Comparison of ENCODE assay signal across 8 mouse cellular contexts in genomic region chr7:98834711-98835321, GRCm38 (mm10). TPM values are rescaled to one million over a fixed set of nuclear protein-coding genes. Genes with fewer than 3 reads are reported as not detected.
DNase-seq lines count a peak whose midpoint lies in the region; ATAC-seq and TF ChIP-seq lines count a peak whose summit lies in the region.

Gene Wnt11 (plus strand): TSS chr7:98835112.

- H3K4me3 ChIP-seq in brown adipose tissue, adult 24 weeks (ENCODE audit: insufficient read depth, low read depth, low read length) = peak within 1 kb of the TSS; percentile 56
- peak within 1 kb of the TSS; percentile 64 for H3K4me3 ChIP-seq in heart, adult 2 months
- peak within 1 kb of the TSS; percentile 56 for H3K4me3 ChIP-seq in kidney, postnatal 0 days (replicated peaks; ENCODE audit: low read depth, low read length)
- H3K4me3 ChIP-seq in midbrain, embryonic 11.5 days (ENCODE audit: low read depth, low read length) = peak within 1 kb of the TSS; percentile 32

- no peaks in the 10 kb centered on the region for H3K79me2 ChIP-seq in heart, adult 2 months (replicated peaks; ENCODE audit: control insufficient read depth, insufficient read depth, low read length)

- ATAC-seq in kidney, postnatal 0 days (replicated peaks; ENCODE audit: low FRiP score, low read depth) = no peak
- no peak for ATAC-seq in midbrain, embryonic 11.5 days (ENCODE audit: low FRiP score)

- TF ChIP-seq CTCF in heart, adult 2 months (IDR thresholded peaks at IDR 0.05) = no peak
- TF ChIP-seq CTCF in kidney, postnatal 0 days (IDR thresholded peaks at IDR 0.05; ENCODE audit: low read depth) = no peak

- peaks cover 3% of the 10 kb centered on the region; the same call in 1 of the 2 replicates for H3K27me3 ChIP-seq in heart, adult 2 months (ENCODE audit: control insufficient read depth, insufficient read depth, low read length)
- H3K27me3 ChIP-seq in kidney, postnatal 0 days (ENCODE audit: insufficient read depth, low read length) = peaks cover 27% of the 10 kb centered on the region
- H3K27me3 ChIP-seq in midbrain, embryonic 11.5 days (ENCODE audit: control insufficient read depth, insufficient read depth, low read length) = peaks cover 80% of the 10 kb centered on the region

- intact Hi-C loops in left cerebral cortex, postnatal 4 days (cut with DNase I) = loop anchor here (5.0 kb wide), 1 partner anchor 353 kb away; no protein-coding TSS in a partner anchor
- intact Hi-C loops in left cerebral cortex, postnatal 25 days (cut with DNase I) = loop anchor here (5.0 to 10.0 kb wide), 2 partner anchors 242 to 350 kb away; partner anchors contain the start of gene Lrrc32
- intact Hi-C loops in heart, adult 2 months (cut with DNase I) = loop anchor here (10.0 kb wide), 1 partner anchor 350 kb away; the partner anchor contains the start of gene Lrrc32

- TF ChIP-seq EP300 in heart, adult 2 months (IDR thresholded peaks at IDR 0.05; ENCODE audit: insufficient read depth, low read depth, low read length) = no peak

- H3K27ac ChIP-seq in brown adipose tissue, adult 24 weeks (replicated peaks; ENCODE audit: low read depth, low read length) = no peak within 1 kb of the TSS
- H3K27ac ChIP-seq in heart, adult 2 months = peak within 1 kb of the TSS; percentile 44
- H3K27ac ChIP-seq in kidney, postnatal 0 days = no peak within 1 kb of the TSS
- no peak within 1 kb of the TSS for H3K27ac ChIP-seq in midbrain, embryonic 11.5 days (ENCODE audit: low read depth, low read length)

- H3K9me3 ChIP-seq in kidney, postnatal 0 days (replicated peaks; ENCODE audit: low read length) = no peaks in the 10 kb centered on the region
- no peaks in the 10 kb centered on the region for H3K9me3 ChIP-seq in midbrain, embryonic 11.5 days (ENCODE audit: control insufficient read depth, low read length)

- H3K36me3 ChIP-seq in heart, adult 2 months (ENCODE audit: control insufficient read depth, insufficient read depth, low read length) = no peaks in the 10 kb centered on the region
- no peaks in the 10 kb centered on the region for H3K36me3 ChIP-seq in kidney, postnatal 0 days (ENCODE audit: insufficient read depth, low read length)
- no peaks in the 10 kb centered on the region for H3K36me3 ChIP-seq in midbrain, embryonic 11.5 days (ENCODE audit: control insufficient read depth, insufficient read depth, low read length)

- DNase-seq in left cerebral cortex, postnatal 4 days = peak; percentile 56
- DNase-seq in left cerebral cortex, postnatal 25 days (ENCODE audit: low spot score in 2 of 2) = no peak
- peak; percentile 70 to 78 for DNase-seq in heart, adult 2 months
- DNase-seq in kidney, postnatal 0 days (ENCODE audit: low spot score) = peak; percentile 55
- peak; percentile 93 for DNase-seq in midbrain, embryonic 11.5 days (ENCODE audit: low spot score, missing footprints)
- peak; percentile 10 to 46 for DNase-seq in urinary bladder, postnatal 36 days (ENCODE audit: low spot score in 2 of 2)
- DNase-seq in spleen, postnatal 14 days (ENCODE audit: low spot score in 2 of 2) = no peak

- H3K4me1 ChIP-seq in brown adipose tissue, adult 24 weeks (ENCODE audit: control insufficient read depth, insufficient read depth, insufficient read length, low read length) = no peaks in the 10 kb centered on the region
- peaks cover 7% of the 10 kb centered on the region for H3K4me1 ChIP-seq in heart, adult 2 months (ENCODE audit: control insufficient read depth, insufficient read depth, low read length)
- peaks cover 18% of the 10 kb centered on the region for H3K4me1 ChIP-seq in kidney, postnatal 0 days (replicated peaks; ENCODE audit: insufficient read depth, low read length)
- H3K4me1 ChIP-seq in midbrain, embryonic 11.5 days (ENCODE audit: control insufficient read depth, insufficient read depth, low read length) = peaks cover 35% of the 10 kb centered on the region

- H3K4me2 ChIP-seq in kidney, postnatal 0 days (ENCODE audit: low read length) = peak within 1 kb of the TSS; percentile 97
- H3K4me2 ChIP-seq in midbrain, embryonic 11.5 days = peak within 1 kb of the TSS; percentile 98

- peak; percentile 30; the same call in 1 of the 2 replicates for TF ChIP-seq POLR2A in heart, adult 2 months (IDR thresholded peaks at IDR 0.05; ENCODE audit: insufficient read depth, low read depth, low read length)

- peak within 1 kb of the TSS; percentile 79 for H3K9ac ChIP-seq in heart, adult 2 months (ENCODE audit: low read depth, low read length)
- H3K9ac ChIP-seq in kidney, postnatal 0 days (ENCODE audit: low read depth, low read length) = peak within 1 kb of the TSS; percentile 62
- 0 out of 2 replicates have a peak within 1 kb of the TSS, but pooled peaks have one; percentile 20 for H3K9ac ChIP-seq in midbrain, embryonic 11.5 days (ENCODE audit: low read length)

- under 1% methylated on average over 66 of the region's 66 CpGs for WGBS in heart, adult 2 months
- under 1% methylated on average over 66 of the region's 66 CpGs for WGBS in kidney, postnatal 0 days
- under 1% methylated on average over 66 of the region's 66 CpGs for WGBS in midbrain, embryonic 11.5 days

RNA-seq across cellular contexts. Expression of gene Wnt11, which starts in this region (rescaled TPM):
- total RNA-seq in left cerebral cortex, postnatal 4 days (2021) = under 1 TPM; 0.81 to 0.84 TPM
- total RNA-seq in left cerebral cortex, postnatal 25 days (2021) = under 1 TPM; 0.23 to 0.44 TPM
- 2.5 and 5.5 TPM in 2 replicates for polyA plus RNA-seq in brown adipose tissue, adult 24 weeks (2012; ENCODE audit: insufficient read depth, insufficient read length, missing spikeins)
- total RNA-seq in heart, adult 2 months (2021) = 1 to 10 TPM; 4.8 to 7.3 TPM
- 6.2 and 9.0 TPM in 2 replicates for polyA plus RNA-seq in heart, adult 2 months (2012; rRNA removed)
- polyA plus RNA-seq in kidney, postnatal 0 days (2015; fragmentation: Nextera tagmentation; extraction: Ambion mirVana) = 41.5 and 46.9 TPM in 2 replicates
- 0.61 and 0.71 TPM in 2 replicates for polyA plus RNA-seq in midbrain, embryonic 11.5 days (2014; fragmentation: Nextera tagmentation; extraction: Ambion mirVana)

Comparison
In these comparisons a context has a peak if more than half of its experiments do, and no peak if none do; other contexts are left out.
1. Peak in DNase-seq in left cerebral cortex, postnatal 4 days; RNA of the gene not detected or under 1 TPM.
2. Peak in DNase-seq, H3K4me3 ChIP-seq, H3K9ac ChIP-seq and H3K4me2 ChIP-seq in midbrain, embryonic 11.5 days; RNA of the gene not detected or under 1 TPM.
3. DNase-seq: peak in heart, adult 2 months (2 of 2), kidney, postnatal 0 days (single experiment) and urinary bladder, postnatal 36 days (2 of 2); none in left cerebral cortex, postnatal 25 days (0 of 2) and spleen, postnatal 14 days (0 of 2).
4. H3K9ac ChIP-seq: peak in every context shown above with its lines; median percentile 79 in heart, adult 2 months; 62 in kidney, postnatal 0 days; 20 in midbrain, embryonic 11.5 days.
5. Peak in every context shown above with its lines, with median percentiles within 50 percentile points of each other: H3K4me3 ChIP-seq.